Comparison of ENCODE assay signal across 14 mouse cellular contexts in the genomic region with DNA sequence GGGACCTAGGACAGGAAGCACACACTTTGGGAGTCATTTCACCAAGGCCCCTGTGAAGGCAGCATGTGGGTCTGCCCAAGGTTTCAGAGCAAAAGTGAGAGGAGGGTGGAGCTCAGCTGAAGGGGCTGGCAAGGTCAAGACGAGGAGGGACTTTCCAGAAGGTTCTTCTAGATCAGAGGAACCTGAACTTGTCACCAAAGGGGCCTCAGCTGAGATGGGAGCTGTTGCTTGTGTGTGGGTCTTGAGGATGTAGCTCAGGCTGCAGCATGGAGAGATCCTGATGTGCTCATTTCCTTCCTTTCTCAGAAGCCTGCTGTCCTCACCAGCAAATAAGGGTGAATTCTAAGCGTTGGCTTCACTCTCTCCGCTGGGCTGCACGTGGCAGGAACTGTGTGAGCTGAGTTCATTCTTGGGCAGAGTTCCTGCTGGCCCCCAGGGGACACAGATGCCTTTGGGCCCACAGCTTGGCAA. TPM values are rescaled to one million over a fixed set of nuclear protein-coding genes. Genes with fewer than 3 reads are reported as not detected.
DNase-seq lines count a peak whose midpoint lies in the region; ATAC-seq and TF ChIP-seq lines count a peak whose summit lies in the region.
"Had no signal": no experiment of that assay in that cellular context is flagged by ENCODE, and none has a peak within 500 bp of the region (broad histone marks: within the 10 kb centered on the region; RNA-seq: fewer than 3 reads in every experiment).

No protein-coding gene starts in this region.

- no peak overlapping the region for H3K4me3 ChIP-seq in lung, embryonic 14.5 days (ENCODE audit: low read depth, low read length)
- H3K4me3 ChIP-seq: forebrain, embryonic 13.5 days; liver, embryonic 13.5 days; stomach, embryonic 15.5 days had no signal

- WGBS in lung, embryonic 14.5 days = 52% methylated on average over 4 of the region's 4 CpGs

- H3K4me2 ChIP-seq in lung, embryonic 14.5 days = no peak overlapping the region
- H3K4me2 ChIP-seq: forebrain, embryonic 13.5 days; liver, embryonic 13.5 days; stomach, embryonic 15.5 days had no signal

- H3K36me3 ChIP-seq in lung, embryonic 14.5 days (ENCODE audit: insufficient read depth) = no peaks in the 10 kb centered on the region
- H3K36me3 ChIP-seq: liver, embryonic 13.5 days; stomach, embryonic 15.5 days had no signal

- no peaks in the 10 kb centered on the region for H3K9me3 ChIP-seq in lung, embryonic 14.5 days (ENCODE audit: low read depth, low read length)
- H3K9me3 ChIP-seq: forebrain, embryonic 13.5 days; liver, embryonic 13.5 days; stomach, embryonic 15.5 days had no signal

- H3K4me1 ChIP-seq in lung, embryonic 14.5 days (ENCODE audit: insufficient read depth) = peaks cover 9% of the 10 kb centered on the region

- ATAC-seq in lung, embryonic 14.5 days (ENCODE audit: insufficient read depth) = no peak
- ATAC-seq in common myeloid progenitor, adult 5-6 weeks (replicated peaks; ENCODE audit: low read depth, poor library complexity, severe bottlenecking) = peak; percentile 12; the same call in 1 of the 2 replicates
- ATAC-seq in neutrophil, adult 5-6 weeks (ENCODE audit: extremely low read depth, insufficient number of reproducible peaks, low FRiP score, poor library complexity, severe bottlenecking) = peak; percentile 36; the same call in 1 of the 2 replicates
- ATAC-seq: forebrain, embryonic 13.5 days; intestine, postnatal 0 days had no signal

- H3K9ac ChIP-seq in lung, embryonic 14.5 days = no peak overlapping the region
- H3K9ac ChIP-seq: forebrain, embryonic 13.5 days; liver, embryonic 13.5 days; stomach, embryonic 15.5 days had no signal

- peak; percentile 14 to 45 for DNase-seq in heart, adult 18-20 months
- no peak for DNase-seq in heart, postnatal 36 days
- DNase-seq in lung, embryonic 14.5 days = peak; percentile 15
- no peak for DNase-seq in lung, postnatal 14 days
- no peak for DNase-seq in ovary, adult 18-20 months (ENCODE audit: low spot score)
- no peak for DNase-seq in left cerebral cortex, postnatal 10 days (ENCODE audit: extremely low spot score in 1 of 2, low spot score in 2 of 2)
- DNase-seq: gastrocnemius, postnatal 36 days; layer of hippocampus, postnatal 36 days; liver, embryonic 13.5 days had no signal

- TF ChIP-seq CTCF in lung, embryonic 14.5 days (IDR thresholded peaks at IDR 0.05; ENCODE audit: low read depth) = no peak

- no peak overlapping the region for H3K27ac ChIP-seq in lung, embryonic 14.5 days (ENCODE audit: low read depth)
- H3K27ac ChIP-seq: forebrain, embryonic 13.5 days; liver, embryonic 13.5 days; stomach, embryonic 15.5 days had no signal

- intact Hi-C loops in heart, postnatal 36 days (cut with DNase I) = no loop called here
- intact Hi-C loops in left cerebral cortex, postnatal 10 days (cut with DNase I) = no loop called here

- no peaks in the 10 kb centered on the region for H3K27me3 ChIP-seq in lung, embryonic 14.5 days (ENCODE audit: insufficient read depth, low read length)
- H3K27me3 ChIP-seq: forebrain, embryonic 13.5 days; stomach, embryonic 15.5 days had no signal

RNA-seq across cellular contexts. Expression of gene Spocd1, which starts 19.8 kb away (rescaled TPM):
- not detected for total RNA-seq in heart, adult 18-20 months (2021)
- not detected for total RNA-seq in heart, postnatal 36 days (2021)
- polyA plus RNA-seq in lung, embryonic 14.5 days (2014; fragmentation: Nextera tagmentation; extraction: Ambion mirVana) = 0.05 TPM in 1 of 2 replicates, not detected in the other
- total RNA-seq in common myeloid progenitor, adult 5-6 weeks (2017) = 0.05 TPM in 1 of 2 replicates, not detected in the other
- total RNA-seq in neutrophil, adult 5-6 weeks (2017) = not detected in 2 replicates
- total RNA-seq in left cerebral cortex, postnatal 10 days (2021) = under 1 TPM in 1 of 2 experiments, not detected in 1; 0.24 TPM
- total RNA-seq: gastrocnemius, postnatal 36 days had no signal
- polyA plus RNA-seq: forebrain, embryonic 13.5 days; intestine, postnatal 0 days; liver, embryonic 13.5 days had no signal

Comparison
In these comparisons a context has a peak if more than half of its experiments do, and no peak if none do; other contexts are left out.
1. DNase-seq: peak in heart, adult 18-20 months (2 of 2) and lung, embryonic 14.5 days (single experiment); none in heart, postnatal 36 days (0 of 2), lung, postnatal 14 days (single experiment), ovary, adult 18-20 months (single experiment) and left cerebral cortex, postnatal 10 days (0 of 2).